17 mouse cellular contexts compared by ENCODE assay signal in the genomic region with DNA sequence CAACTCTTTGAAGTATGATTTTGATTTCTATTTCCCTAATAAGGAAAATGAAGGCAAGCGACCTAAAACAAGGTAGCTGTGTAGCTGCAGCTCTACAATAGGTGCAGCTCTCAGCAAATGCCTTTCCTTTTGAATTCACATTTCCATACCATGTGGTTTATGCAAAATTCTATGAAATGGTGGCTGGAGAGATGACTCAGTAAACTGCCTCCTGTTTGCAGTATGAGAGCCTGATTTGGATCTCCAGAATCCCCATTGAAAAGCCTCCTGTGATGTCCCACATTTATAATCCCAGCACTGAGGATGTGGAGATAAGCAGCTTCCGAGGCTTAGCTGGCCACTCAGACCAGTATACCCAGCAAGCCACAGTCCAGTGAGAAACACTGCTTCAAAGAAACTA. TPM values are rescaled to one million over a fixed set of nuclear protein-coding genes. Genes with fewer than 3 reads are reported as not detected.
"Had no signal": no experiment of that assay in that cellular context is flagged by ENCODE, and none has a peak within 500 bp of the region (broad histone marks: within the 10 kb centered on the region; RNA-seq: fewer than 3 reads in every experiment).

No protein-coding gene starts in this region.

- H3K9ac ChIP-seq: lung, embryonic 14.5 days; midbrain, embryonic 12.5 days; neural tube, embryonic 13.5 days; neural tube, embryonic 15.5 days; stomach, embryonic 15.5 days had no signal

- ATAC-seq: midbrain, embryonic 16.5 days had no signal

- H3K9me3 ChIP-seq: midbrain, embryonic 10.5 days; midbrain, embryonic 12.5 days; neural tube, embryonic 13.5 days; neural tube, embryonic 15.5 days; stomach, embryonic 15.5 days had no signal

- H3K4me2 ChIP-seq: lung, embryonic 14.5 days; midbrain, embryonic 12.5 days; neural tube, embryonic 13.5 days; neural tube, embryonic 15.5 days; stomach, embryonic 15.5 days had no signal

- DNase-seq: lung, adult 18-20 months; lung, embryonic 14.5 days; lung, postnatal 10 days; lung, postnatal 4 days; midbrain, embryonic 14.5 days; thymus, adult 2 months; thymus, postnatal 36 days had no signal

- H3K4me1 ChIP-seq: midbrain, embryonic 10.5 days; midbrain, embryonic 12.5 days; neural tube, embryonic 13.5 days; neural tube, embryonic 15.5 days; stomach, embryonic 15.5 days had no signal

- H3K36me3 ChIP-seq: midbrain, embryonic 10.5 days; midbrain, embryonic 12.5 days; neural tube, embryonic 13.5 days; neural tube, embryonic 15.5 days; stomach, embryonic 15.5 days had no signal

- H3K27ac ChIP-seq: midbrain, embryonic 10.5 days; midbrain, embryonic 12.5 days; neural tube, embryonic 13.5 days; neural tube, embryonic 15.5 days; stomach, embryonic 15.5 days; stomach, postnatal 0 days had no signal

- H3K27me3 ChIP-seq: midbrain, embryonic 12.5 days; neural tube, embryonic 13.5 days; neural tube, embryonic 15.5 days; stomach, embryonic 15.5 days had no signal

- H3K4me3 ChIP-seq: midbrain, embryonic 10.5 days; midbrain, embryonic 12.5 days; myocyte; neural tube, embryonic 13.5 days; neural tube, embryonic 15.5 days; stomach, embryonic 15.5 days had no signal

RNA-seq across cellular contexts. Expression of a gene that starts 59.6 kb away (rescaled TPM):
- total RNA-seq: megakaryocyte, adult 5-6 weeks; megakaryocyte-erythroid progenitor cell, adult 5-6 weeks had no signal
- polyA plus RNA-seq: myocyte had no signal
